Mouse (Mus musculus) testis, adult 10 weeks (tissue): ENCODE results near the gene Apex2. TPM values are rescaled to one million over a fixed set of nuclear protein-coding genes. Genes with fewer than 3 reads are reported as not detected.

Experiments
- polyA plus RNA-seq: library from polyadenylated mRNA; stranded (reverse); fragments of 350-450 nt; fragmentation: Illumina TruSeq; extraction: RNeasy Lipid Tissue Mini Kit (QIAGEN cat#74804); gene quantifications from one replicate; pipeline ENCODE4 v1.2.3, GENCODE M21; 2014; ENCODE audit warnings: low read depth, low replicate concordance

The Apex2 gene
- polyA plus RNA-seq: 1.8 TPM

GRCm38 (mm10) chrX:150589696-150590095 lies at the start of gene Apex2:
Apex2 (minus strand) TSS chrX:150589868.

GRCm38 (mm10) chrX:150588023-150588764 lies 1.5 kb downstream of the Apex2 start, which contains the start of gene Pfkfb1:
Pfkfb1 (plus strand) TSS chrX:150588229.

GRCm38 (mm10) chrX:150547239-150547638 lies 42.4 kb downstream of the Apex2 start, which contains the start of gene Alas2:
Alas2 (plus strand) TSS chrX:150547375.

Other genes with a start within 250 kb of the Apex2 start
- gene Tmem29, start 130.7 kb downstream of the Apex2 start, polyA plus RNA-seq: 53.5 TPM
- gene Alas2, start 42.5 kb downstream of the Apex2 start, polyA plus RNA-seq: 8.5 TPM
- gene Pfkfb1, start 1.6 kb downstream of the Apex2 start, polyA plus RNA-seq: 8.5 TPM
- 3.9 TPM for gene Tro, start 67.7 kb upstream of the Apex2 start, polyA plus RNA-seq
- gene Maged2, start 224.5 kb upstream of the Apex2 start, polyA plus RNA-seq: 15.2 TPM